1 mouse cellular context compared by ENCODE assay signal in genomic region chr11:61675332-61675731, GRCm38 (mm10).
A peak's percentile ranks its signal among the peaks of the same experiment; 100 is the strongest.
TF ChIP-seq lines count a peak whose summit lies in the region.

No protein-coding gene starts in this region.

TF ChIP-seq in CH12.LX, 34 proteins besides CTCF, POLR2A, EP300 and RAD21 (continued from another document):
- TF ChIP-seq MAFK (IDR thresholded peaks at IDR 0.05; ENCODE audit: insufficient replicate concordance, low read length): no peak
- no peak for TF ChIP-seq USF2 (conservative IDR thresholded peaks at IDR 0.05; ENCODE audit: low read depth, low read length)
- peak; percentile 88 for TF ChIP-seq RCOR1 (conservative IDR thresholded peaks at IDR 0.05; ENCODE audit: low read depth, low read length)
- 0 out of 2 replicates have a peak, but pooled peaks have one; percentile 12 for TF ChIP-seq POLR2AphosphoS2 (IDR thresholded peaks at IDR 0.05; ENCODE audit: low read depth, low read length)
- peak; percentile 50; the same call in 1 of the 2 replicates for TF ChIP-seq JUN (IDR thresholded peaks at IDR 0.05; ENCODE audit: insufficient read depth, low read depth, low read length)
- TF ChIP-seq CHD1 (IDR thresholded peaks at IDR 0.05; ENCODE audit: low read depth, low read length): peak; percentile 98
- TF ChIP-seq MXI1 (IDR thresholded peaks at IDR 0.05; ENCODE audit: low read depth, low read length): peak; percentile 72
- TF ChIP-seq ETS1 (conservative IDR thresholded peaks at IDR 0.05; ENCODE audit: low read depth, low read length): peak; percentile 90
- TF ChIP-seq HCFC1 (IDR thresholded peaks at IDR 0.05; ENCODE audit: low read depth, low read length): no peak; the same call in 1 of the 2 replicates
- peak; percentile 41; the same call in 1 of the 2 replicates for TF ChIP-seq ZMIZ1 (IDR thresholded peaks at IDR 0.05; ENCODE audit: low read depth, low read length)
- TF ChIP-seq SMC3 (IDR thresholded peaks at IDR 0.05; ENCODE audit: low read depth, low read length): peak; percentile 32; the same call in 1 of the 2 replicates
- peak; percentile 53; the same call in 1 of the 2 replicates for TF ChIP-seq NELFE (IDR thresholded peaks at IDR 0.05; ENCODE audit: low read depth, low read length)
- peak; percentile 85; the same call in 1 of the 2 replicates for TF ChIP-seq MAZ (IDR thresholded peaks at IDR 0.05; ENCODE audit: low read depth, low read length)
- TF ChIP-seq TBP (conservative IDR thresholded peaks at IDR 0.05; ENCODE audit: low read depth, low read length): peak; percentile 83
- TF ChIP-seq BHLHE40 (IDR thresholded peaks at IDR 0.05; ENCODE audit: low read depth, low read length): peak; percentile 83
- TF ChIP-seq MYC (IDR thresholded peaks at IDR 0.05; ENCODE audit: low read depth, low read length): peak; percentile 83
- TF ChIP-seq TCF12 (IDR thresholded peaks at IDR 0.05; ENCODE audit: low read depth, low read length): peak; percentile 95
- TF ChIP-seq USF1 (IDR thresholded peaks at IDR 0.05; ENCODE audit: low read depth, low read length): no peak
- TF ChIP-seq ELF1 (IDR thresholded peaks at IDR 0.05; ENCODE audit: low read depth, low read length): peak; percentile 44
- 0 out of 2 replicates have a peak, but pooled peaks have one; percentile 23 for TF ChIP-seq E2F4 (IDR thresholded peaks at IDR 0.05; ENCODE audit: insufficient replicate concordance, low read depth, low read length)
- TF ChIP-seq GABPA (IDR thresholded peaks at IDR 0.05; ENCODE audit: insufficient replicate concordance, low read depth, low read length): no peak
- peak; percentile 91 for TF ChIP-seq IRF4 (IDR thresholded peaks at IDR 0.05; ENCODE audit: low read depth, low read length)
- 0 out of 2 replicates have a peak, but pooled peaks have one; percentile 28 for TF ChIP-seq UBTF (IDR thresholded peaks at IDR 0.05; ENCODE audit: low read depth, low read length)
- peak; percentile 90 for TF ChIP-seq MEF2A (IDR thresholded peaks at IDR 0.05; ENCODE audit: borderline replicate concordance, low read depth, low read length)
- TF ChIP-seq ZNF384 (IDR thresholded peaks at IDR 0.05; ENCODE audit: low read depth, low read length): peak; percentile 28; the same call in 1 of the 2 replicates
- TF ChIP-seq ZC3H11A (IDR thresholded peaks at IDR 0.05; ENCODE audit: low read depth, low read length): no peak
- TF ChIP-seq KAT2A (IDR thresholded peaks at IDR 0.05; ENCODE audit: insufficient replicate concordance, low read length): no peak
- TF ChIP-seq NRF1 (IDR thresholded peaks at IDR 0.05; ENCODE audit: low read depth, low read length): peak; percentile 58
